In the genomic region with DNA sequence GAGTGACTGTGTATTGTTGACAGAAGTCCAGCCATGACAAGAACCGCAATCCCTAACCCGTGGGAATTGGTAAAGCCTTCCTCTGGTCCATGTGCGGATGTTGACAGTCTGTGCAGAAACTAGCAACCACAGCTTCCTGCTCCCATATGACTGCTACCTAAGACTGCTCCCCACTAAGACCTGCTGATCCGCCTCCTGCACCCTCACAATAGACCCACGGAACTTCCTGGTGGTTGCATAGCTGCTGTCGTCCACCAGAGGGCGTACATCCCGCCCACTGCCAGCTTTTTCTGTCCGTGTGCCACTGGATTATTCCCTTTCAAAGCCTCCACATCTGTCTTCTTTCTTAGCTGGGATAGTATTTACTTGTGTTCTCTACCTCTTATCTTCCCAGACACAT, we compare ENCODE assay signal across 7 mouse cellular contexts. TPM values are rescaled to one million over a fixed set of nuclear protein-coding genes. Genes with fewer than 3 reads are reported as not detected.
DNase-seq lines count a peak whose midpoint lies in the region; ATAC-seq and TF ChIP-seq lines count a peak whose summit lies in the region.

No protein-coding gene starts in this region.

- TF ChIP-seq POLR2A in small intestine, adult 2 months (IDR thresholded peaks at IDR 0.05; ENCODE audit: low read depth, low read length) = no peak

- no peaks in the 10 kb centered on the region for H3K36me3 ChIP-seq in E14TG2a.4 (ENCODE audit: insufficient read depth, low read length)
- H3K36me3 ChIP-seq in small intestine, adult 2 months (ENCODE audit: control insufficient read depth, insufficient read depth, low read length) = no peaks in the 10 kb centered on the region

- peaks cover 17% of the 10 kb centered on the region for H3K9me3 ChIP-seq in E14TG2a.4 (ENCODE audit: low read length)

- peaks cover 11% of the 10 kb centered on the region for H3K27me3 ChIP-seq in E14TG2a.4 (ENCODE audit: insufficient read depth, low read length)
- H3K27me3 ChIP-seq in small intestine, adult 2 months (ENCODE audit: control insufficient read depth, insufficient read depth, low read length) = no peaks in the 10 kb centered on the region

- peak; percentile 23 for DNase-seq in layer of hippocampus, adult 11-12 months (ENCODE audit: low spot score)
- no peak for DNase-seq in layer of hippocampus, adult 18-20 months (ENCODE audit: low spot score in 2 of 2)
- DNase-seq in adipocyte (ENCODE audit: low spot score) = peak; percentile 7
- DNase-seq in frontal cortex, postnatal 10 days (ENCODE audit: low spot score in 2 of 2) = no peak

- peak; percentile 94 for TF ChIP-seq CTCF in E14TG2a.4 (conservative IDR thresholded peaks at IDR 0.05; ENCODE audit: low read length)
- peak; percentile 83 for TF ChIP-seq CTCF in small intestine, adult 2 months (IDR thresholded peaks at IDR 0.05; ENCODE audit: extremely low read depth, insufficient read length, insufficient replicate concordance, low read depth, low read length)

- WGBS in small intestine, adult 2 months = 24% methylated on average over 9 of the region's 9 CpGs

- H3K27ac ChIP-seq in small intestine, adult 2 months (ENCODE audit: insufficient read depth, low read depth, low read length) = no peak overlapping the region

- H3K4me3 ChIP-seq in E14TG2a.4 (replicated peaks; ENCODE audit: low read length) = no peak overlapping the region
- H3K4me3 ChIP-seq in small intestine, adult 2 months (ENCODE audit: low read depth, low read length) = no peak overlapping the region

- peak; percentile 99 for ATAC-seq in inflammation-experienced regulatory T-cells, adult 6 months

- no peaks in the 10 kb centered on the region for H3K4me1 ChIP-seq in E14TG2a.4 (replicated peaks; ENCODE audit: low read depth, low read length)
- H3K4me1 ChIP-seq in small intestine, adult 2 months (ENCODE audit: control insufficient read depth, insufficient read depth, insufficient read length, low read length) = no peaks in the 10 kb centered on the region

RNA-seq across cellular contexts. Expression of gene Pik3r5, which starts 14.1 kb away (rescaled TPM):
- total RNA-seq in layer of hippocampus, adult 18-20 months (2021) = 1 to 10 TPM; 2.4 to 2.8 TPM
- polyA plus RNA-seq in inflammation-experienced regulatory T-cells, adult 6 months (2017; shearing (Covaris generic)) = 10 to 100 TPM; 18.4 to 24.9 (median 20.6) TPM
- polyA plus RNA-seq in small intestine, adult 2 months (2012; rRNA removed) = 4.3 and 8.9 TPM in 2 replicates

RNA-seq across cellular contexts. Expression of gene Ntn1, which starts 17.2 kb away (rescaled TPM):
- total RNA-seq in layer of hippocampus, adult 18-20 months (2021) = 1 to 10 TPM; 5.7 to 6.9 TPM
- polyA plus RNA-seq in inflammation-experienced regulatory T-cells, adult 6 months (2017; shearing (Covaris generic)) = under 1 TPM; 0.13 to 0.31 (median 0.18) TPM
- polyA plus RNA-seq in small intestine, adult 2 months (2012; rRNA removed) = 22.7 and 23.7 TPM in 2 replicates

Comparison
In these comparisons a context has a peak if more than half of its experiments do, and no peak if none do; other contexts are left out.
1. DNase-seq: peak in layer of hippocampus, adult 11-12 months (single experiment) and adipocyte (single experiment); none in layer of hippocampus, adult 18-20 months (0 of 2) and frontal cortex, postnatal 10 days (0 of 2).
2. RNA of gene Ntn1, which starts 17.2 kb away (polyA plus RNA-seq): 22.7 to 23.7 TPM in small intestine, adult 2 months; 0.13 to 0.31 TPM in inflammation-experienced regulatory T-cells, adult 6 months; every median in the first group is over 10 times any median in the second.